Mouse (Mus musculus): Measurements from ENCODE around the gene Dpp6. TPM values are rescaled to one million over a fixed set of nuclear protein-coding genes. Genes with fewer than 3 reads are reported as not detected.

Gene Dpp6
- 0.72 TPM in 1 of 2 replicates, not detected in the other for total RNA-seq (2015; ENCODE audit: low replicate concordance)
- total RNA-seq (2017; ENCODE audit: low replicate concordance): not detected in 2 replicates

- no peak for ATAC-seq (replicated peaks; ENCODE audit: low FRiP score, poor library complexity, severe bottlenecking)
Observed at GRCm38 (mm10) chr5:26816975-26817941, at the start of gene Dpp6. Dpp6 (plus strand) TSS chr5:26817203.

GRCm38 (mm10) chr5:26783955-26784354, 33.0 kb upstream of the Dpp6 start:
- no peak for ATAC-seq (replicated peaks; ENCODE audit: low FRiP score, poor library complexity, severe bottlenecking)

DNA sequence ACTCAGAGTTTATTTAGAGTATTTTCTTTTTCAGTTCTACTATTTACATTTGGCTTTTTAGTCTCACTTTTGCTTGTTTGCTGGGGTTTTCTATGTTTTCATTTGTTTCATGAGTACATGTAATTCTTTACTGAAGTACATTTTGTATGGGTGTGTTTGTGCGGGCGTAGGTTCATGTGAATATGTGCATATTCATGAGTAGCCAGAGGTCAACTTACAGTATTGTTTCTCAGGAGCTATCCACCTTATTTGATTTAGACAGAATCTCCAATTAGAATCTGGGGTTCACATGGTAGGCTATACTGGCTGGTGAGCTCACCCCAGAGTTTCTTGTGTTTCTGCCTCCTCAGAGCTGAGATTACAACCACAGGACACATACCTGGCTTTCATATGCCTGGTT, 21.5 kb upstream of the Dpp6 start:
- ATAC-seq (replicated peaks; ENCODE audit: low FRiP score, poor library complexity, severe bottlenecking): no peak

DNA sequence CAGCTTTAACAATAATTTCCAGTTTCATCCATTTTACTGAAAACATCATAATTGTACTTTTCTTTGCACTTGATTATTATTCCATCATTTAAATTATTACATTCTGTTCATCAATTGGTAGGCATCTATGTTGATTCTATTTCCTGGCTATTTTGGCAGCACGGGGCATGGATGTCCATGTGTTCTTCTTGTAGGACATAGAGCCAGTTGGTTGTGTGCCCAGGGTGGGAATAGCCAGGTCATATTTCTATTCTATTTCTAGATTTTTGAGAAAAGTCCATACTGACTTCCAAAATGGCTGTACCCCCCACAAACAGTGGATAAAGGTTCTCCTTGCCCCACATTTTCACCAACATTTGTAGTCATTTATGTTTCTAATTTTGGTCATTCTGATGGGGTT, 19.0 kb downstream of the Dpp6 start:
- ATAC-seq (replicated peaks; ENCODE audit: low FRiP score, poor library complexity, severe bottlenecking): no peak

DNA sequence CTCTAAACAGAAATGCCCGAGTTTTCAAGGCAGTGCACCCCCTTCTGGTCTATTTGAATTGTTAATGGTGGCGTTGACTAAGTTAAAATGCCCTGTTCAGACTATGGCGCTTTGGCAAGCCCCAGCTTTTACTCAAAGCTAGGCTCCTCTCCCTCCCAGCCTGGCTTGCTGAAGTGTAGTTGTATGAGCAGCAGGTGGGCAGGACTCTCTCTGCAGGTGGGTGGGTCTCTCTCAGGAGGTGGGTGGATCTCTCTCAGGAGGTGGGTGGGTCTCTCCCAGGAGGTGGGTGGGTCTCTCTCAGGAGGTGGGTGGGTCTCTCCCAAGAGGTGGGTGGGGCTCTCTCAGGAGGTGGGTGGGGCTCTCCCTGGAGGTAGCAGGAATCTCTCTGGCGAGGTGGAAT, 24.1 kb downstream of the Dpp6 start:
- ATAC-seq (replicated peaks; ENCODE audit: low FRiP score, poor library complexity, severe bottlenecking): no peak

- ATAC-seq (replicated peaks; ENCODE audit: low FRiP score, poor library complexity, severe bottlenecking): no peak
Observed at GRCm38 (mm10) chr5:26854746-26855145, 37.7 kb downstream of the Dpp6 start.

DNA sequence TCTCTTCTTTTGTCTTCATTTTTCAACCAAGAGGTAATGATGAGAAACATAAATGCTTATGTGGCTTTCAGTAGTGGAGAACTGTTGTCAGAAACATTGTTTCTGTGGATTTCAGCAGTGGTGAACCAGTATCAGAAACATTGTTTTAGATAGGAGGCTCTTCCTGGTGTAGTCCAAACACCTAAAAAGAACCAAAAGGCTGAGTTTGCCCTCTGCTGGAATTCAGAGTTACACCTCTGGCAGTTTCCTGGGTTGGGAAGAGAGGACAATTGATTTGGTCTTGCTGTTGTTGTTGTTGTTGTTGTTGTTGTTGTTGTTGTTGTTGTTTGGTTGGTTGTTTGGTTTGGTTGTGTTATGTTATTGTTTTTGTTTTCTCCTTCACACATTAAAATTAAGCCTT, 58.4 kb downstream of the Dpp6 start:
- ATAC-seq (replicated peaks; ENCODE audit: low FRiP score, poor library complexity, severe bottlenecking): no peak

GRCm38 (mm10) chr5:26887496-26887895, 70.5 kb downstream of the Dpp6 start:
- no peak for ATAC-seq (replicated peaks; ENCODE audit: low FRiP score, poor library complexity, severe bottlenecking)

DNA sequence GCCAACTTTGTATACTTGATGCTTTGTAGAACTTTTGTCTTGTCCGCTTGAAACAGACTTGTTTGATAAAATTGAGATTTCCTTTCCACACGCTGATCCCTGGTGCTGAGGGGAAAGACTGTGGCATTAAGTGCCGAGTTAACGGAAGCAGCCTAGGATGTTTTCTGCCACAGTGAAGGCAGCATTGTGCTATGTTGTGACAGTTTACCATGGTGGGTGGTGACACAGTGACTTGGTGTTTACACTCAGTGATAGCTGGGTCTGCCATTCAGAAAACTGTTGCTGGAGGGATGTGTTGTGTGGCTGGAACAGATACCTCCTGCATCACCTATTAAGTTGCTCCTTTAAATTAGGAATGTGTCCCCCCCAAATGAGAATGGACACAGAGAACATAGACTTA, 71.1 kb downstream of the Dpp6 start:
- ATAC-seq (replicated peaks; ENCODE audit: low FRiP score, poor library complexity, severe bottlenecking): no peak

DNA sequence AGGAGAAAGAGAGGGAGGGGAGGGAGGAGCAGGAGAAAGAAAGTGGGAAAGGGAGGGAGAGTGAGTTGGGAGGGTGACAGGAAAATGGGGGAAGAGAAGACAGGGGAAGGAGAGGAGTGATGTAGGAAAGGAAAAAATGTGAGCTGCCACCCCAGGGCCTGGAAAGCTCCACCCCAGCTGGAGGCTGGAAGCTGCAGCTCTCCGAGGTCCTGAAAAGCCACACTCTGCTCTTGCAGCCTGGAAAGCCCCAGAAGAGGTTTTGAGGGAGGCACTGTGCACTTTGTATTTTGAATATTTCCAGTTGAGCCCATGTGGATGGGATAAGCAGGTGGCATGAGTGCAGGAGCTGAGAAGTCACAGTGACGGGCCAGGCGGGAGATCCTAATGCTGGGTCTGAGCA, 77.3 kb downstream of the Dpp6 start:
- no peak for ATAC-seq (replicated peaks; ENCODE audit: low FRiP score, poor library complexity, severe bottlenecking)

DNA sequence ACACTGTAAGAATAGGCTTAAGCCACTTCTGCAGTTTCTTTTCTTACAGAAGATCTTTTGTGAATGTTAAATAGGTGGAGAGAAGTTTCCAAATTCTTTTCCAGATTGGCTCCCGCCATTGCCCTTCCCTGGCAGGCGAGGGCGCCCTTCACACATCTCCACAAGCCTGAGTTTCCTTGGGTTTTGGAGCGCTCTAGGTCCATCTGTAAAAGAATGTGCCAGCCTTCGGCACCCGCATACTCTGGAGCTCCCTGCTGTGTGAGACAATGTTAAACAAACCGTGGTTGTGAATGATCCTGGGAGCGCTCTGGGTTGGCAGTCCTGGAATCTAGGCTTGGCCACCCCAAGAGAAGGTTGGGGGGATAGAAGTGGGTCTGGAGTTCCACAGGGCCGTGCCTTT, 86.8 kb downstream of the Dpp6 start:
- no peak for ATAC-seq (replicated peaks; ENCODE audit: low FRiP score, poor library complexity, severe bottlenecking)

GRCm38 (mm10) chr5:26904324-26905041, 87.5 kb downstream of the Dpp6 start:
- no peak for ATAC-seq (replicated peaks; ENCODE audit: low FRiP score, poor library complexity, severe bottlenecking)

- ATAC-seq (replicated peaks; ENCODE audit: low FRiP score, poor library complexity, severe bottlenecking): no peak
Observed at GRCm38 (mm10) chr5:26907151-26907550, 90.1 kb downstream of the Dpp6 start.

- ATAC-seq (replicated peaks; ENCODE audit: low FRiP score, poor library complexity, severe bottlenecking): no peak
Observed at GRCm38 (mm10) chr5:26908612-26909011, 91.6 kb downstream of the Dpp6 start.

GRCm38 (mm10) chr5:26910353-26910752, 93.3 kb downstream of the Dpp6 start:
- no peak for ATAC-seq (replicated peaks; ENCODE audit: low FRiP score, poor library complexity, severe bottlenecking)

GRCm38 (mm10) chr5:26911965-26912364, 95.0 kb downstream of the Dpp6 start:
- ATAC-seq (replicated peaks; ENCODE audit: low FRiP score, poor library complexity, severe bottlenecking): no peak

GRCm38 (mm10) chr5:26918763-26919162, 101.8 kb downstream of the Dpp6 start:
- ATAC-seq (replicated peaks; ENCODE audit: low FRiP score, poor library complexity, severe bottlenecking): no peak

- no peak for ATAC-seq (replicated peaks; ENCODE audit: low FRiP score, poor library complexity, severe bottlenecking)
Observed at GRCm38 (mm10) chr5:26924552-26924951, 107.5 kb downstream of the Dpp6 start.

- no peak for ATAC-seq (replicated peaks; ENCODE audit: low FRiP score, poor library complexity, severe bottlenecking)
Observed at GRCm38 (mm10) chr5:26932413-26933122, 115.6 kb downstream of the Dpp6 start.

DNA sequence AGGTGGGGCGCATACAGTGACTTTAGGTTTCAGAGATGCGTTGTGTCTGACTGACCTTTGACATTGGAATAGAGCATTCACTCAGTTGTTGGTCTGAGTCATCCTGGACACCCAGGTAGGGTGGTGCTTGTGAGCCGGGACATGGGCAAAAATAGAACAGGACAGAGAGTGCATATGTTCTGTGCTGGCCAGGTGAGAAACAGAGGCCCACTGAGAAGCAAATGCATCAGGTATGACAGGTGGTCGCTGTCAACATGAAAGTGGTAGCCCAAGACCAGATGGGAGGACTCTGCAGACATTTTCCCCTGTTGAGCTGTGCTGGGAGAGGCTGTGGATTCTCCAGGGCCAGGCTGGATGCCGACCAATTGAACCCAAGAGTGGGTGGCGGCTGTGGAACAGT, 117.9 kb downstream of the Dpp6 start:
- ATAC-seq (replicated peaks; ENCODE audit: low FRiP score, poor library complexity, severe bottlenecking): no peak
